Mouse (Mus musculus) spleen, adult 2 months (tissue): ENCODE data around the gene Fndc3a. TPM values are rescaled to one million over a fixed set of nuclear protein-coding genes. Genes with fewer than 3 reads are reported as not detected.

Experiments
- DNase-seq, 2 experiments: peaks; one replicate each; pipeline versions ENCODE4 v3.0.0 to v3.0.0-alpha.2; 2012 to 2021; ENCODE audit warnings: low spot score in 2 of 2, low read depth in 1 of 2
- H3K27ac ChIP-seq: fragments of 200-500 bp; 2 replicates; pipeline ENCODE4 v1.5.1; 2012; ENCODE audit warnings: low read length, inconsistent platforms; ENCODE audit not compliant: insufficient read depth
- H3K27me3 ChIP-seq: fragments of 200-500 bp; 2 replicates; pipeline ENCODE4 v1.6.1; 2012; ENCODE audit warnings: mild to moderate bottlenecking, moderate library complexity, low read length, inconsistent platforms; ENCODE audit not compliant: control insufficient read depth, insufficient read depth
- H3K36me3 ChIP-seq: fragments of 200-500 bp; 2 replicates; pipeline ENCODE4 v1.6.1; 2012; ENCODE audit warnings: mild to moderate bottlenecking, low read length, inconsistent platforms; ENCODE audit not compliant: control insufficient read depth, insufficient read depth
- H3K4me1 ChIP-seq: fragments of 200-500 bp; 2 replicates; pipeline ENCODE4 v1.6.1; 2011; ENCODE audit warnings: inconsistent platforms; ENCODE audit not compliant: control insufficient read depth, insufficient read depth, insufficient read length
- H3K4me3 ChIP-seq: fragments of 200-500 bp; 2 replicates; pipeline ENCODE4 v1.5.1; 2011; ENCODE audit warnings: mild to moderate bottlenecking, inconsistent platforms; ENCODE audit not compliant: insufficient read depth, insufficient read length; ENCODE audit errors: extremely low read depth
- CTCF ChIP-seq: fragments of 200-500 bp; IDR thresholded peaks from 2 replicates; pipeline ENCODE4 v1.5.1; 2011; ENCODE audit warnings: mild to moderate bottlenecking, inconsistent platforms; ENCODE audit not compliant: insufficient read depth, insufficient read length, insufficient replicate concordance; ENCODE audit errors: extremely low read depth
- POLR2A ChIP-seq: fragments of 200-500 bp; IDR thresholded peaks from 2 replicates; pipeline ENCODE4 v1.6.1; 2011; ENCODE audit warnings: low read depth, low read length, inconsistent platforms
- WGBS: fragments of 180-500 bp; shearing (Covaris S2); methylation state at CpG from one replicate; pipeline ENCODE4 v1.1.7; 2018; 5-methylcytosine and 5-hydroxymethylcytosine counted together
- polyA plus RNA-seq: library from polyadenylated mRNA; depleted of rRNA; stranded (reverse); fragments of >200 nt; gene quantifications from 2 replicates; pipeline ENCODE4 v1.2.3, GENCODE M21; 2012

Fndc3a gene
- polyA plus RNA-seq, 1 experiment: 22.2 TPM

GRCm38 (mm10) chr14:72739484-72740208 lies 29.8 kb upstream of the Fndc3a start:
- H3K4me3 ChIP-seq: no peak overlapping the region
- TF ChIP-seq POLR2A (no peak), CTCF (no peak)
- H3K27me3 ChIP-seq: no peaks in the 10 kb centered on the region
- H3K4me1 ChIP-seq: no peaks in the 10 kb centered on the region
- no peaks in the 10 kb centered on the region for H3K36me3 ChIP-seq
- H3K27ac ChIP-seq: no peak overlapping the region
- no peak for DNase-seq
- 91% methylated on average over 8 of the region's 8 CpGs for WGBS

DNA sequence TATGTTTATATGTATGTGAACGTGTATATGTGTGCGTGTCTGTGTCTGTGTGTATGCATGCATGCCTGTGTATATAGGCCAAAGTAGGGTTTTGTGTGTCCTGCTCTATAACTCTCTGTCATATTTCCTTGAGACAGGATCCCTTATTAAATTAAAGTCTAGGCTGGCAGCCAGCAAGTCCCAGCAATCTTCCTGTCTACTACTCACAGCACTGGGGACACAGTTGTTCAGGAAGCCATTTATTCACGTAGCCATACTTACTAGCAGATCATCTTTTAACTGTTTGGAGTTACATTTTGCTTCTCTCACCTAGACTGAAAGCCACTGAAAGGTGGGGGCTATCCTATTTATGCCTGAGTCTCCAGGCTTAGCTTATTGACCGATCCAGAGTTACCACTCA lies 29.0 kb upstream of the Fndc3a start:
- WGBS: 89% methylated on average over 4 of the region's 4 CpGs
- TF ChIP-seq POLR2A: no peak
- Histone ChIP-seq H3K4me3 (no peak overlapping the region), H3K4me1 (no peaks in the 10 kb centered on the region), H3K27ac (no peak overlapping the region), H3K36me3 (no peaks in the 10 kb centered on the region), H3K27me3 (no peaks in the 10 kb centered on the region)
- DNase-seq: no peak

GRCm38 (mm10) chr14:72738217-72738616 lies 28.4 kb upstream of the Fndc3a start:
- Histone ChIP-seq H3K4me3 (no peak overlapping the region), H3K4me1 (no peaks in the 10 kb centered on the region), H3K27me3 (no peaks in the 10 kb centered on the region), H3K27ac (no peak overlapping the region), H3K36me3 (no peaks in the 10 kb centered on the region)
- no peak for DNase-seq
- TF ChIP-seq POLR2A (no peak), CTCF (no peak)
- 68% methylated on average over 4 of the region's 4 CpGs for WGBS

DNA sequence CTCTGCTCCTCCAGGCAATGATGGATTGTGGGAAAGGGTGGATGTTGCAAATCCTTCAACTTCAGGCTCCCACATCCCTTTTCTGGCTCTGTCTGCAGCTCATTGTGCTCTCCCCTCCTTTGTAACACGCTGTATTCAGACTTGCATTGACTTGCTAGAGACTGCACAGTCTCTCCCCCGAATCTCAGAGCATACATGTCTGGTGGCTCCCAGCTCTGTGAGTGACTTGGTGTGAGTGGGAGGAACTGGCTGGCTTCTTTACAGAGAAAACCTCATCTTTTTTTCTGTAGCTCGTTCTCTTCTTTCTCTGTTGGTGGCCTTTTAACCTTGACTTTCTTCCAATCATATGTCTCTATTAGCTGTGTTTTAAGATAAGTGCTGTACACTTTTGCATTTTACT lies 16.1 kb upstream of the Fndc3a start:
- no peak for TF ChIP-seq CTCF
- no peak for TF ChIP-seq POLR2A
- 71% methylated on average over 3 of the region's 3 CpGs for WGBS
- Histone ChIP-seq H3K4me1 (no peaks in the 10 kb centered on the region), H3K27ac (no peak overlapping the region), H3K36me3 (no peaks in the 10 kb centered on the region), H3K27me3 (no peaks in the 10 kb centered on the region), H3K4me3 (no peak overlapping the region)
- no peak for DNase-seq

DNA sequence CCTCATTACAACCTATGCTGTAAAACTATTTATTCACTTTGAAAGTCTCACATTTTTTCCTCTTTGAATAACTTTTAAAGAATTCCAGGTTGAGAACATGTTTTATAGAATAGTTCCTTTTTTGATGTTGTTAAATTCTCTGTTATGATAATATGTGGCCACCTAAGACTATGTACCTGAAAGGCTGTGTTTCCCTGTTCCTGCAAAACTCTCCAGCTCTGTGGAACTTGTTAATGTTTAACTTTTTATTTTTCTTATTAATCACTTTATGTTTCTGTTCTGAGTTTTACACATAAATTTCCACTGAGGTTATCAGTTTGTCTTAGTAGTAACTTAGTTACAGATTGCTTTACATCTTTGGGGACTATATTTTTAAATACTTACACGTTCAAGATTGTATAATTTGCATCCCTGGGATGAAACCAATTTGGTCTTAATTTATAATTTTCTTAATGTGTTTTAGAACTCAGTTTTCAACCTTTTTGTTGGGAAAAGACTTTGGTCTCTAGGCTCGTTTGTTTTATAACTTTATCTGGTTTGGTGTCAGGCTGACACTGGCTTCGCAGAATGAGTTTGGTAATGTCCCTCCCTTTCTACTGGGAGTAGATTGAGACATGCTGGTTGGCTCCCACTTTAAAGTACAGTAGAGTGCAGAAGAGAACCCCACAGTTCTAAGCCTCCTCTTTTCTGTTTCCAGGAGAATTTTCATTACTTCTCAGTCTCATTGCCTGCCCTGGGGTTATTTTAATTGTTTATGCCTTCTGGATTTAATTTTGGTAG lies 12.7 kb upstream of the Fndc3a start:
- Histone ChIP-seq H3K4me1 (no peaks in the 10 kb centered on the region), H3K27me3 (no peaks in the 10 kb centered on the region), H3K36me3 (no peaks in the 10 kb centered on the region), H3K27ac (no peak overlapping the region), H3K4me3 (no peak overlapping the region)
- WGBS: 84% methylated on average over 3 of the region's 3 CpGs
- TF ChIP-seq CTCF (no peak), POLR2A (no peak)
- no peak for DNase-seq

GRCm38 (mm10) chr14:72716175-72716574 lies 6.4 kb upstream of the Fndc3a start:
- H3K4me3 ChIP-seq: no peak overlapping the region
- no peaks in the 10 kb centered on the region for H3K36me3 ChIP-seq
- 87% methylated on average over 4 of the region's 4 CpGs for WGBS
- no peaks in the 10 kb centered on the region for H3K4me1 ChIP-seq
- no peak overlapping the region for H3K27ac ChIP-seq
- H3K27me3 ChIP-seq: no peaks in the 10 kb centered on the region
- DNase-seq: no peak
- TF ChIP-seq POLR2A (no peak), CTCF (no peak)

- Histone ChIP-seq H3K27ac (no peak overlapping the region), H3K36me3 (no peaks in the 10 kb centered on the region), H3K4me1 (no peaks in the 10 kb centered on the region), H3K27me3 (no peaks in the 10 kb centered on the region; the same call in 1 of the 2 replicates), H3K4me3 (no peak overlapping the region)
- TF ChIP-seq POLR2A (no peak), CTCF (no peak)
- WGBS: 78% methylated on average over 4 of the region's 4 CpGs
- DNase-seq: no peak
Observed at GRCm38 (mm10) chr14:72711130-72711529, 1.3 kb upstream of the Fndc3a start.
